Mouse (Mus musculus): ENCODE results near the gene Bcl2a1a.
A peak's percentile ranks its signal among the peaks of the same experiment; 100 is the strongest.
"Not testable (repeated sequence)": the region's sequence is repeated elsewhere in the genome, so short reads cannot be mapped to it uniquely, and the experiment has no call there.

The Bcl2a1a gene

GRCm38 (mm10) chr9:88956670-88957153 is at the start of gene Bcl2a1a:
Gene Bcl2a1a (plus strand): TSS chr9:88956900.
- peak; percentile 17 for DNase-seq

DNA sequence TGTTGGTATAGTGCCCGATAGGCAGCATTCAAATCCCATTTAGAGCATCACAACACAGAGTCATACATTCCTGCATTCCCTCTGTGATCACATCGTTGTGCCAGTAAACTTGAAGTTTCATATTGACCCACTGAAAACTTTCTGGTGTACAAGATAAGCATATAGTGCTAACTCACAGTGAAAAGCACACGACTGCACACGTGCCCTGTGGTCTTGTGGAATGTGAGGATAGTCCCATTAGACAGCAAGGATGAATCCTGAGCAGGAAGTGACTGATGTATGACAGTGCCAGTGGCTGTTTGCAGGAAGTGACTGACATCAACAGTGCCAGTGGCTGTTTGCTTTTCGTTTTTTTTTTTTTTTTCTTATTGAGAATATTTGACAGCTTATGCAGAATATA is 40.1 kb upstream of the Bcl2a1a start:
- DNase-seq = not testable (repeated sequence)

DNA sequence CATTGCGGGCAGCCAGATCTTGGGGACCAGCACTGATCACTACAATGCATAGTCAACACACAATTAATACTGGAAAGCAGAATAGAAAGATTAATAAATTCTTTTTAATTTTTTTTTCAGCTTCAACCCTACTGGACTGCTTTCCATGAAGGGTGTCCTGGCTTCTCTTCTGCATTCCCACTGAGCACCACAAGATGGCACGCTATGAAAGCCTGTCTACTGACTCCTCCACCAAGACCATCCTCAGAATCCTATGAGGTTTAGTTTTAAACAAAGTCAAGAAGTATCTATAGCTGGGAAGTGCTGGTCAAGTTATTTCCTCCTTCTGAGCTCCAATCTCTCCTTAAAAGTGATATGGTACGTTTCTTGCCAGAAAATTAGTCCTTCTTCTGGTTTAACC is 18.4 kb upstream of the Bcl2a1a start:
- not testable (repeated sequence) for DNase-seq

GRCm38 (mm10) chr9:88951466-88951865 is 5.2 kb upstream of the Bcl2a1a start:
- not testable (repeated sequence) for DNase-seq

GRCm38 (mm10) chr9:88953151-88953550 is 3.5 kb upstream of the Bcl2a1a start:
- DNase-seq = not testable (repeated sequence)

- not testable (repeated sequence) for DNase-seq
Observed at GRCm38 (mm10) chr9:88955224-88955623, 1.5 kb upstream of the Bcl2a1a start.

GRCm38 (mm10) chr9:88956035-88956434 is 665 bp upstream of the Bcl2a1a start:
- DNase-seq = not testable (repeated sequence)

GRCm38 (mm10) chr9:88958891-88959290 is 2.2 kb downstream of the Bcl2a1a start:
- DNase-seq = no peak

DNA sequence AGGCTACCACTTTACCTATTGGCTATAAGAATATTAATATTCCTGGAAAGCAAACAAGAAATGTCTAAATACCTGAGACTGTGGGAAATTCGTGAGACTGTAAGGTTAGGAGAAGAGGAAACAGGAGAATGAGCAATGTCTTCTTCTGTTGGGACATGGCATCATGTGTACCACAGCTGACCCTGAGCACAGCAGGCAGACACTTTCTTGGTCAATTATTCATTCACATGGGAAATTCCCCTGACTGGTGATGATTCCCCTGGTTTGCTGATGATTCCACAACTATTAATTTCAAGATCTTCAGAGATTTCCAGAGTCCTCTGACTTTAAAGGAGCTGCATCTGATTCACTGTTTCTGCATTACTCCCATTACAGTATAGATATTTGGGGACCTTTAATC is 3.3 kb downstream of the Bcl2a1a start:
- DNase-seq = not testable (repeated sequence)

- not testable (repeated sequence) for DNase-seq
Observed at GRCm38 (mm10) chr9:88966462-88966861, 9.8 kb downstream of the Bcl2a1a start.

- DNase-seq = not testable (repeated sequence)
Observed at GRCm38 (mm10) chr9:88969502-88969901, 12.8 kb downstream of the Bcl2a1a start.

DNA sequence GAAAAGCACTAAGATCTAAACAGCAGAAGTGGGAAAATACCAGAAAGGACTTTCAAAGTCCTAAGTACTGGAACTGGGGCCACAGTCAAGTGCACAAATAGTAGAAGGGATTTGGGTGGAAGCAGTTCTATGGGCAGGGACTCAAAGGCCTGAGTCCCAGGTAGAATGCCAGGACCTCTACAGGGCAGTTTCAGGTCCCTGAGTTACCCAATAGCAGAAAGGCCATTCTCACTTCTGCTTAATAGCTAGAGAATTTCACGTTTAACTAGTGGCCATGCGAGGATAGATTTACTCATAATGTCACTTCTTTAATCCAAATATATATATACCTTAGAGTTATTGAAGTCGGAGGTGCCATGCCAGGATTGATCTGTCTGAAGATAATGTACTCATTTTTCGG is 20.2 kb downstream of the Bcl2a1a start:
- not testable (repeated sequence) for DNase-seq

DNA sequence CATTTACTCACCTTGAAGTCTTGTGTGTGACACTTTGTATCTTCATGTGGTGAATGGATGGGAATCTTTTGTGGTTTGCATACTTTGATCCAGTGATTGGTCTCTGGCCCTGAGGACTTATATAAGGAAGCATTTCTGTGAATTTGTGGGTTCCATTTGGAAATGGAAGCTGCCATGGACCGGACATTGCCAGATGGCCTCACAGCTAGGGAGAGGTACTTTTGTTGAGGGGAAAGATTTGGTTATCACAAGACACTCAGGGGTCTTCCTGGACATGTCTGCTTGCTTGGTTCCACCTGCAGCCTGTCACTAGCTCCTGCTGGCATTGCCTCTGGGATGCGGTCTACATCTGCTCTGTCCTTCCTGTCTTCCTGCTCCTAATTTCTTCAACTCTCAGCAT is 23.1 kb downstream of the Bcl2a1a start:
- not testable (repeated sequence) for DNase-seq

- not testable (repeated sequence) for DNase-seq
Observed at GRCm38 (mm10) chr9:89001541-89001940, 44.8 kb downstream of the Bcl2a1a start.
